Mouse (Mus musculus): ENCODE results near the gene Pga5.

DNA sequence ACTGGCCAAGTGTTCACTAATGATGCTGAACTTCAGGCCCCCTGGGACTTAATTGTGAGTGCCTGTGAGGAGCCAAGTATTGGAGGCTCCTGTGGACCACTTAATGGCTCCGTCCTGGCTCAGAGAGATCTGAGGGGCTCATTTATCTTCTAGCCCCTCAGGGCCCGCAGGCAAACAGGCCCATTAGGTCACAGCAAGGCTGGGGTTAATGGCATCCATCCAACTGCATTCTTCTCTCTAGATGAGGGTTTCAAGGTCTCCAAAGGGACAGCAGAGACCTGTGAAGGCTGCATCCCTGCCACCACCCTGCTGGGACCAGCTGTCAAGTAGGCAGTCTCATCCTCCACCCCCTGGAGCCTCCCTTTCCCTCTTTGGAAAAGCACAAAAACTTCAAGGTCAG is 41.9 kb upstream of the Pga5 start:
- TF ChIP-seq GATA1 (IDR thresholded peaks at IDR 0.05; ENCODE audit: borderline replicate concordance, low read length) = no peak
- no peak for TF ChIP-seq FLI1 (IDR thresholded peaks at IDR 0.05; ENCODE audit: low read length)
